ENCODE assay signal across 16 mouse cellular contexts in genomic region chr6:138371176-138371575, GRCm38 (mm10).
"Had no signal": no experiment of that assay in that cellular context is flagged by ENCODE, and none has a peak within 500 bp of the region (broad histone marks: within the 10 kb centered on the region; RNA-seq: fewer than 3 reads in every experiment).

No protein-coding gene starts in this region.

- H3K27ac ChIP-seq: neural tube, embryonic 13.5 days; neural tube, embryonic 15.5 days; stomach, embryonic 15.5 days; stomach, postnatal 0 days had no signal

- H3K36me3 ChIP-seq: neural tube, embryonic 13.5 days; neural tube, embryonic 15.5 days; stomach, embryonic 15.5 days had no signal

- DNase-seq: retina, postnatal 1 day; right cerebral cortex, adult 18-20 months; right cerebral cortex, postnatal 14 days; right cerebral cortex, postnatal 25 days; right cerebral cortex, postnatal 4 days; spleen, adult 18-20 months; thymus, adult 18-20 months; thymus, adult 2 months; thymus, postnatal 14 days; thymus, postnatal 25 days; thymus, postnatal 36 days; thymus, postnatal 4 days had no signal

- H3K9ac ChIP-seq: neural tube, embryonic 13.5 days; neural tube, embryonic 15.5 days; stomach, embryonic 15.5 days had no signal

- H3K27me3 ChIP-seq: neural tube, embryonic 13.5 days; neural tube, embryonic 15.5 days; stomach, embryonic 15.5 days had no signal

- H3K4me3 ChIP-seq: neural tube, embryonic 13.5 days; neural tube, embryonic 15.5 days; stomach, embryonic 15.5 days had no signal

- H3K9me3 ChIP-seq: neural tube, embryonic 13.5 days; neural tube, embryonic 15.5 days; stomach, embryonic 15.5 days had no signal

- H3K4me1 ChIP-seq: neural tube, embryonic 13.5 days; neural tube, embryonic 15.5 days; stomach, embryonic 15.5 days had no signal

- H3K4me2 ChIP-seq: neural tube, embryonic 13.5 days; neural tube, embryonic 15.5 days; stomach, embryonic 15.5 days had no signal
